Mouse (Mus musculus) left cerebral cortex, adult 2 months (tissue): Measurements from ENCODE around the gene Frat2. TPM values are rescaled to one million over a fixed set of nuclear protein-coding genes. Genes with fewer than 3 reads are reported as not detected.
"Not testable (repeated sequence)": the region's sequence is repeated elsewhere in the genome, so short reads cannot be mapped to it uniquely, and the experiment has no call there.

Source experiments
- DNase-seq, 2 experiments: peaks; one replicate each; pipeline ENCODE4 v3.0.0; 2021 to 2022; ENCODE audit warnings: low spot score in 2 of 2, mixed read lengths in 1 of 2; ENCODE audit errors: extremely low spot score in 1 of 2
- H3K27ac ChIP-seq: fragments of 200-600 bp; 2 replicates; pipeline ENCODE4 v1.8.1; 2022
- H3K4me3 ChIP-seq: fragments of 200-600 bp; 2 replicates; pipeline ENCODE4 v1.8.1; 2022
- CTCF ChIP-seq: fragments of 200-600 bp; IDR thresholded peaks from 2 replicates; pipeline ENCODE4 v1.8.1; 2022; ENCODE audit warnings: antibody characterized with exemption, mild to moderate bottlenecking, moderate library complexity
- intact Hi-C: fragments of 180-260 bp; cut with DNase I; formaldehyde crosslinking; loops from one replicate; pipeline ENCODE4 v1.15.1; 2025
- total RNA-seq, 2 experiments: library from RNA; stranded (reverse); gene quantifications; 2 replicates each; pipeline ENCODE4 v1.2.3; 2021

Frat2 gene
- total RNA-seq, 2 experiments from 2014 or later = 7.7 to 8.4 TPM

- Histone ChIP-seq H3K4me3 (no peak overlapping the region), H3K27ac (no peak overlapping the region)
- intact Hi-C loops = no loop called here
- DNase-seq = no peak
- no peak for TF ChIP-seq CTCF
Measured at GRCm38 (mm10) chr19:41857816-41858310, 9.9 kb upstream of the Frat2 start.

DNA sequence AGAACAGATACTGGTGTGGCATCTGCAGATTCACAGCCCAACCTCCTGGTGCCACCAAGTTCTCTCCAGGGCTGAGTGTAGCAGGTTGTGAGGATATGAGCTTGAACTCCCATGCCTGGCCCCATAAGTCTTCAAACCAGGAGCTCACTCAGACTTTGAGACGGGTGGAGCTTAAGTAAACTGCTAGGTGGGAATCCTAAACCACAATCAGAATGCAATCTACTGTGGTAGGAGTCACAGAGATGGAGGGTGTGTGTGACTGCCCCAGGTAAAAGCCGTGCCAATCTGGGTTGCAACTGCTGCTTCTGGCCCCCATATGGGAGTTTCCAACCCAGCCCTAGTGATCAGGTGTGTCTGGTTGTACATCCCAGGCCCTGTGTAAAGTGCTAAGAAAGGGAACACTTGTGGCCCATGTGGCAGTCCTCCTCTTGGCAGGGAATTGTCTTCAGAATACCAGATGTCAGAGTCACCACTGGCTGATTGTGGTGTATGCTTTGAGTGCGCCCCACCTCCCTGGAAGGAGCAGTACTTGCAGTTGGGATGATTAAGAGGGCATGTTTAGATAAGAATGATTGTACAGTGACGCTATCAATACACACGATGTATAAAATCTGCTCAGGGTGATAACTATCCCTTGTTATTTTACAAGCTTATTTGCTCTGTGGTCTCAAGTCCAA, 9.3 kb upstream of the Frat2 start:
- Histone ChIP-seq H3K27ac (no peak overlapping the region), H3K4me3 (no peak overlapping the region)
- intact Hi-C loops = no loop called here
- TF ChIP-seq CTCF = no peak
- DNase-seq = no peak

- Histone ChIP-seq H3K4me3 (no peak overlapping the region), H3K27ac (no peak overlapping the region)
- no peak for TF ChIP-seq CTCF
- no peak for DNase-seq
- intact Hi-C loops = no loop called here
Measured at GRCm38 (mm10) chr19:41852423-41852822, 4.5 kb upstream of the Frat2 start.

DNA sequence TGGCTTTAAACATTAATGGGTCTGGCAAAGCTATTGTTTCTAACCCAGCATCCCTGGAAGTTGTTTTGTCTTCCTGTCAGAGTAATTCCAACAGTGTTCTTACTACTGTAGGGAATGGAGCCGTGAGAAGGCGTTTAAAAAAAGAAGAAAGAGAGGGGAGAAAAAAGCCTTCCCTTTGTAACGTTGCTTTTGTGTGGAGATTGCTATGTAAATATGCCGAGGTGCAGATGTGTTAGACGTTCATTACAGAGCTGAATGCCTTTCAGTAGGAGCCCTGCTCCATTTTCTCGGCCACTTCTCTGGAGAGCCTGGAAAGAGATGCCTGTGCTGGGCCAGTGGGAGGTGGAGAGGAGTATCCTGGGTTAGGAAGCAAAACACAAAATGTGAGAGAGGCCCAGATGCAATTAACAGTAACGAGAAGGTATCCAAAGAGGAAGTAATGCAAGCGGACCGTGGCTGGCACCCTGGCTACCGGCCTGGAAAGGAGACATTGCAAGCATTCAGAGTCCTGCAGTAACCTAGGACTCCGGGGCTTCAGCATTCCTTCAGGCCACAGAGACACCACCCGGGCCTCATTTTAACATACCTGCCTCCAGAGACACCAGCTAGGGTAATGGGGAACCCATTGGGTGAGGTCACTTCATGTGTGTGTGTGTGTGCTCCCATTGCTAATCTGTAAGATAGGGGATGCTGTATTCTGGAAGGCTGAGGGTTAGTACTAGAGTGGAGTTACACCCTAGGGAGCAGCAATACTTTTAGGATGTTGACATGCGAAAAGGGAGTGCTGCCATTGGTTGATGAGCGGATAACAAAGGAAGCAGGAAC, 3.0 kb upstream of the Frat2 start:
- intact Hi-C loops = no loop called here
- no peak for DNase-seq
- TF ChIP-seq CTCF = no peak
- H3K27ac ChIP-seq = no peak overlapping the region
- no peak overlapping the region for H3K4me3 ChIP-seq

- Histone ChIP-seq H3K27ac (no peak overlapping the region), H3K4me3 (no peak overlapping the region)
- intact Hi-C loops = no loop called here
- no peak for DNase-seq
- no peak for TF ChIP-seq CTCF
Measured at GRCm38 (mm10) chr19:41850021-41850718, 2.2 kb upstream of the Frat2 start.

DNA sequence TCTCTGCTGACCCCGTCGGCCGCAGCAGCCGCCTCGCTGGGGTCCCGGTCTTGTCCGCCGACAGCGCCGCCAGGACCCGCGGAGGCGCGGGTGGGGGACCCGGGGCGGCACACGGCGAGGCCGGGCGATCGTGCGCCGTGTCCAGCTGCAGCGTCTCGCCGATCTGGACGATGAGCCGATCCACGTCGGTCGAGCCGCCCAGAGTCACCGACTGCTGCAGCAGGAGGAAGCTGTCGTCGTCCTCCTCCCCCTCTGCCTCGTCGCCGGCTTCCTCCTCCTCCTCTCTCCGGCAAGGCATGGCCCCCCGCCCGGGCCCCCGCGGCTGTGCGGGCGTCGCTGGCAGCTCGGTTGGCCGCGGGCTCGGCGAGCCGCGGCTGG, 329 bp downstream of the Frat2 start:
- Histone ChIP-seq H3K4me3 (peak overlapping the region; percentile 54), H3K27ac (peak overlapping the region; percentile 95)
- intact Hi-C loops = loop anchor here (2.0 to 5.0 kb wide), 3 partner anchors 17 to 71 kb away; partner anchors contain the start of gene Arhgap19
- not testable (repeated sequence) for DNase-seq

DNA sequence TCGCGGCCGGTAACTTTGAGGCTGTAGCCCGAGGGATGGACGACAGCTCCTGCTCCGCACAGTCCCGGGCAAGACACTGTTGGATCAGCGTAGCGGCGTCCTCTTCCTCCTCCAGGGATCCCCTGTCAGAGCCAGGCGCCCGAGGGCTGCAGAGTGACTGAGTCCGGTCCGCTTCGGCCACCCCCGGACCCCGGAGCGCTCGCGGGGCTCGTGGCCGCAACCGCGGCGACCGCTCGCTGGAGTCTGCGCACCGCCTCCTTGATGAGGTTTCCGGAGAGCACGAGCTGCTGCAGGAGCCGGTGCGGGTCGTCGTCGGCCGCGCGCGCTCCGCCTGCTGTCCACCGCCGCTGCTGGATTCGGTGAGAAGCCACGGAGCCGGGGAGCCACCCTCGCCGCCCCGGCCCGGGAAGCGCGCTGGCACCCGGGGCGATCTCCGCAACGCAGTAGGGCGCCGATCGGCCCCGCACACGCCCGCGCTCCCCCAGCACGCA, 796 bp downstream of the Frat2 start:
- intact Hi-C loops = loop anchor here (2.0 to 5.0 kb wide), 3 partner anchors 16 to 70 kb away; partner anchors contain the start of gene Arhgap19
- H3K4me3 ChIP-seq = peak overlapping the region; percentile 54
- peak overlapping the region; percentile 95 for H3K27ac ChIP-seq
- peak; percentile 49 to 62 for DNase-seq
- TF ChIP-seq CTCF = no peak

DNA sequence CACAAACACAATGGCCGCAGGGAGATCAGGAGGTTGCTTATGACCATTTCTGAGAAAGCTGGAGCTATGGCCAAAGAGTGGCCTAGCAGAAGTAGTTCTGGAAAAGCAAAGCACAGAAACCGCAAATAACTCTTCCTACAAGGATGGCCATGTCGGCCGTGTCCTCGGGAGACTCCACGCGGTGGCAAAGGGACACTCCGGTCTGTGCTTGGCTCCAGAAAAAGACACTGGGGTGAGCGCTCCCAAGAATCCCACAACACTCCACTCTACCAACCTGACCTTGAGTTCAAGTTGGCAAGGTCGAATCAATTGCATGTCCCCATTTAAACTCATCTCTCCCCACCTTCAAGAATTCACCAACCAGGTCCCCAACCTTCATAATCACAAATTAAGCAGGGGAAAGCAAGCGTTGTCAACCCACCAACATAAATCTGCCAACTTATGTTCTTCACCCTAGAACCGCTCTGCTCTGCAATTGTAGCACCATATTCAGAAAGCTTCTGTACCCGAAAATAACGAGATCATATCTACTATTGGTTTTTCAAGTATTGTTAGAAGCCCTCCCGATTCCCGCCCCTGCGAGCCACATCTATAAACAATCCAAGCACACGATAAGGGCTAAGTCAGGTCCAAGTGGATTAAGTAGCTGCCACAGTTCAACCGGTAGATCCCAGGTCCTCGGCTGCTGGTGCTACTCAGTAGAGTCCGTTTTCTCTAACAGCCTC, 1.4 kb downstream of the Frat2 start:
- Histone ChIP-seq H3K4me3 (peak overlapping the region; percentile 54), H3K27ac (peak overlapping the region; percentile 95)
- DNase-seq = no peak
- intact Hi-C loops = loop anchor here (2.0 to 5.0 kb wide), 3 partner anchors 16 to 70 kb away; partner anchors contain the start of gene Arhgap19
- TF ChIP-seq CTCF = no peak; the same call in 1 of the 2 replicates

GRCm38 (mm10) chr19:41844345-41844744, 3.6 kb downstream of the Frat2 start:
- intact Hi-C loops = no loop called here
- no peak overlapping the region for H3K27ac ChIP-seq
- no peak overlapping the region for H3K4me3 ChIP-seq
- no peak; the same call in none of the 2 replicates for TF ChIP-seq CTCF
- DNase-seq = no peak

- H3K4me3 ChIP-seq = no peak overlapping the region
- H3K27ac ChIP-seq = no peak overlapping the region
- TF ChIP-seq CTCF = no peak
- no peak for DNase-seq
- intact Hi-C loops = no loop called here
Measured at GRCm38 (mm10) chr19:41842706-41843105, 5.2 kb downstream of the Frat2 start.

GRCm38 (mm10) chr19:41842196-41842595, 5.7 kb downstream of the Frat2 start:
- intact Hi-C loops = no loop called here
- TF ChIP-seq CTCF = no peak
- H3K4me3 ChIP-seq = no peak overlapping the region
- no peak for DNase-seq
- no peak overlapping the region for H3K27ac ChIP-seq
